Mouse (Mus musculus) B cell, adult 2 months (primary cell): ENCODE data around the gene Mymx.

Experiments
- DNase-seq, 2 experiments: peaks; one replicate each; pipeline ENCODE4 v3.0.0; 2022

The Mymx gene

DNA sequence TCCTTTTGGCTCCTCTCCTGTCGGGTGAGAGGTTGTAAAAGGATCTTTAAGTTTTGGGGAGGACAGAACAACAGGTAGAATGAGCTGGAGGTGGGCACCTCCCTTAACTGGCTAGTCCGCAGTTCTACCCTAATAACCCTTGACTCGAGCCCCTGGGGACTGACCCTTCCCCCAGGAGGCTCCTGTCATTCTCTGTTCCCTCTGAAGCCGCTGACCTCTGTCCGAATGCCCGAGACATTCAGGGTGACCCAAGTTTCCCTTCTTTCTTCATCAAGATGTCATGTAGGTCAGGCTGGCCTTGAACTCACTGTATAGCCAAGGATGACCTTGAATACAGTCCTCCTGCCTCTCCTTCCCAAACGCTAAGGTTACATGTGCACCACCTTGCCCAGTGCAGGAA, 13.5 kb downstream of the Mymx start:
- no peak for DNase-seq

DNA sequence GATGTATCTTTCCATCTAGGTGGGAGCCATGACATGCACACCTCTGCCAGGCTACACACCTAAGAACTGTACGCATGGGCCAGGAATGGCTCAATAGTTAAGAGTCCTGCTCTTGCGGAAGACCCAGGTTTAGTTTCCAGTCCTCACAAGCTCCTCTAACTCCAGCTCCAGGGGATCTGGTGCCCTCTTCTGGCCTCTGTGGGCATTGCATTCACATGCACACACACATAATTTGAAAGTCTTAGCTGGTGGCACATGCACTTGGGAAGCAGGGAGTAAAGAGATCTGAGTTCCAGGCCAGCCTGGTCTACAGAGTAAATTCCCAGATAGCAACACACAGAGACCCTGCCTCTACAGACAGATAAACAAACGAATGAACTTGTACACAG, 15.5 kb downstream of the Mymx start:
- peak in 1 of 2 experiments; percentile 43 for DNase-seq

DNA sequence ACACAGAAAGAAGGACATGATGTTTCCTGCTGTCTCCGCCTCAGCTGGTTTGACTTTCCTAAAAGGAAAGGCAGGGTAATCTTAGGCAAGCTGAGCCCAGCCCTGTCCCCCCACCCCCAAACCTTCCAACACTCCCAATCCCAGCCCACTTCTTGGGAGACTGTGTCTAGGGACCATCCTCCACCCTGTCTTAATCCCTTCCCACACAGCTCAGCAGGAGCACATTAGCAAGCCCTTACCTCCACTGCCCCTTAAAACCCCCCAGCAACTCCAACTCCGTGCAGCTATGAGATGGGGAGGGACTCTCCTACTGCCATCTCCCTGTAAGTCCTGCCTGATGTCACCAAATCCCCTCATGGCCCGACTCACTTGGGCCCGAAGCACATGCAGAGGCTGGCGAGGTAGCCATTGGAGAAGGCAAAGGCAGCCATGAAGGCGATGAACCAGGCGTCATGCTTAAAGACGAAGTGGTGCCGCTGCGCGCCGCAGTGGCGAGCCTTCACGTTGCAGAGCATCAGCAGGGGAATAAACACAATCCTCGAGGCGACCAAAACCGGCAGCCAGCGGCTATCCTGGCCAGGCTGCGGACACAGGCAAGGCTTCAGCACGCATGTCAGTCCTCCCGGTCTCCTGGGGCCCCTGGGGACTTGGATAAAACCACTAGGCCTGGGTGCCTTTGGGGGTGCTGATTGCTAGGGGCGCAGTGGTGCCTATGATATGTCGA, 16.0 kb downstream of the Mymx start:
- no peak for DNase-seq

DNA sequence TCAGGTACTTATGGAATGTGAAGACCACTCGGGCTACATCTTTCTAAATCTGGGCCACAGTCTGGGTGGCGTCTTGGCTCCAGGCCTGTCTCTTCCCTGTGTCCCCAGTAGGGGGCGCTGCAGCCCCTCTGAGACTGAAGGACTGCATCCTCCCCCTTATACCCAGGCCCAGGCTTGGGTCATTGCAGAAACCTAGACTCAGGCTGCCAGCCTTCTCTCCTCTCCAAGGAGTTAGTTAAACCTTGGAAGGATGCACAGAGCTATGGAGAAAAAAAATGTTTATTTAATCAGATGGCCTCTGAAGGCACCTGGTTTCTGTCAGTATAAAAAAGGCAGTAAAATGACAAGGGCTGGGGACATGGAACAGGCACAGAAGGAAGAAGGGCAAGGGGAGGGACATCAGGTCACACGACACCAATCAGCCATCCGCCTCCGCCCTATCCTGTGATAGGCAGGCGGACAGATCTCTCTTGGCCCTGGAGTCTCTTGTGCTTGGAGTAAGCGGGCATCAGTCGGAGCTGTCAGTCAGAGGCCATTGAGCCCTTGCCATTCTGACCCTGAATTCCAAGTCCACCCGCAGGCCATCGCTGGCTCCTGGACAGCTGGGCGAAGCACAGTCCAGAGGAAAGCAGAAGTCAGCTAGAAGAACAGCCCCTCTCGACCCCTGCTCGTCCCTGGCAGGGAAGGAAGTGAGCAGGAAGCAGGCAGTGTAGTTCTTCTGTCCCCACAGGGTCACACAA, 16.8 kb downstream of the Mymx start:
- DNase-seq = peak; percentile 86 to 87

DNA sequence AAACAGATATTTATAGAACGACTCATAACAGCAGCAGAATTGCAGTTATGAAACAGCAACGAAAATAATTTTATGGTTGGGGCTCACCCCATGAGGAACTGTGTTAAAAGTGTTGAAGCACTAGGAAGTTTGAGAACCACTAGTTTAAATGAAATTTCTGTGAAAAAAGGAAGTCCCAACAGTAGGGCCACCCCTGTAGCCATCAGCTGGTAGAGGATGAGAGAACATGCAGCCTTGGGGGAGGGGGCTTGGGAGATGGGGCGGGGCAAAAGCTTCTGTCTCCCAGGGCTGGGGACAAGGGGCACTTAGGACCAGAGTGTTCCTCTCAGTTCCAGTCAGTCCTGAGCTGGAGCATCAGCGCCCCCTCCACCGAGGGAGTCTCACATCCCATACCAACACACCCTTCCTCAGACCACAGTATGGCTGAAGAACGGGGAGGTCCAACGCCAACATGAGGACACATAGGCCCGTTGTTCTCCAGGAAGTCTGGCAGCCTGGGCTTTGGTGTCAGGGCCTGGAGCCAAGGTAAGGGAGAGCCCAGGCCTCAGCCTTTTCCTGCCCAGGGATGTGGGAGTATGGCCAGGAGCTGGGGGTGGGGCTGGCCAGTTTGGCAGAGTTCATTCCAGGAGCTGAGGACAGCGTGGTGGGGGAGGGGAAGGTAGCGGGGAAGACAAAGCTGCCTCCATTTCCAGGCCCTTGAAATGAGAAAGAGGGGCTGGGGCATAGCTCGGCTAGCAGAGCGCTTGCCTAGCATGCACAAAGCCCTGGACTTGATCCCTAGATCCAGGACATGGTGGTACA, 17.6 kb downstream of the Mymx start:
- no peak for DNase-seq

DNA sequence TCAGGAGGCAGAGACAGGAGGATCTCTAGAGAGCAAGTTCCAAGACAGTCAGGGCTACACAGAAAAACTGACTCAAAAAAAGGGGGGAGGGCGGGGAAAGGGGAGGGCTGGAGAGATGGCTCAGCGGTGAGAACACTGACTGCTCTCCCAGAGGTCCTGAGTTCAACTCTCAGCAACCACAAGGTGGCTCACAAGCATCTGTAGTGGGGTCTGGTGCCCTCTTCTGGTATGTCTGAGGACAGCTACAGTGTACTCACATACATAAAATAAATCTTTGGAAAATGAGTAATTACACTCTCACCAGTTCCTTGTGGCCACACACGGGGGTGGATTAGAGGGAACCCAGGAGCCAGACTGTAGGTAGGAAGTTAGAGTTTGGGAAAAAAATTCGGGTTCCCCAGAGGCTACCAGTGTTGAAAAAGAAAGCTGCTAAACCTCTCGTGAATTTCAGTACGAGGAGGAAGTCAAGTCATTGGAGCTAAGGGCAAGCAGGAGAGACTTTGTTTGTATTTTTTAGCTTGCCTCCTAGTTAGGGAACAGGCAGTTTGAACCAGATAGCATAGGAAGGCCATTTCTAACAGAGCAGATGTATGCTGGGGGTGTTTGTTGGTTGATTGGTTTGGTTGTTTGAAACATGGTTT, 19.1 kb downstream of the Mymx start:
- DNase-seq = peak; percentile 52 to 59

DNA sequence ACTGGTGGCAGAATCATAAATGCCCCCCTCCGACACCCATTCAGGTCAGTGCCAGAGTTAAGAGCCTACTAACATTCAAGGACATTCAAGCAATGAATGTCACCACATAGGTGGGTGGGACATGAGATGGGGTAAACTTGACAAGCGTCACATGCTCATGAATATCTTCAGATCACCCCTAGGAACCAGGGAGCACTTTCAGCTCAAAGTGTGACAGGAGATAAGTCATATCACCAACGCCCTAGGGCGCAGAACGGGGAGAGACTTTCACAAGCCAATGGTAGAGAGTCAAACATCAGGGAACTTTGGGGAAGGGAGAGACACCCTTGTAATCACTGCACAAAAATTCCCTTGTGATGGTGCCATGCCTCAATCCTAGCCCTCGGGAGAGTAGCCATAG, 19.7 kb downstream of the Mymx start:
- DNase-seq = no peak

DNA sequence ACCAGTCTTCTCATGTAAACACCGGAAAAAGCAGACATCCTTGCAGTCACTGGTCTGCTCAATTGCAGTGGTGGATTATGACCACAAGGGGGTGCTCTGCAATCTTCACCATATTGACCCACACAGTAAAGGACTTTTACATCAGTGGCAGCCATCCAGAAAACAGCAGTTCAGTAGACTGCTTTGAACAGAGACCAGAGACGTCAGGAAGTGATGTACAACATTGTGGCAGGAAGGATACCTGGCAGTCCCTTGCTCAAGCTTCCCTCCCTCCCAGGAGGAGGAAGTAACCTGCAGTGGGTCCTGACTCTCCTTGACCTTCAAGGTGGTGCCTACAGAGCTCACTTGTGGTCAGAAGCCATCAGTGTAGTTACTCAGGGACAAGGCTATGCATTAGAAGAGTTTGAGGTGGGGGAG, 20.3 kb downstream of the Mymx start:
- DNase-seq = peak; percentile 80 to 82

DNA sequence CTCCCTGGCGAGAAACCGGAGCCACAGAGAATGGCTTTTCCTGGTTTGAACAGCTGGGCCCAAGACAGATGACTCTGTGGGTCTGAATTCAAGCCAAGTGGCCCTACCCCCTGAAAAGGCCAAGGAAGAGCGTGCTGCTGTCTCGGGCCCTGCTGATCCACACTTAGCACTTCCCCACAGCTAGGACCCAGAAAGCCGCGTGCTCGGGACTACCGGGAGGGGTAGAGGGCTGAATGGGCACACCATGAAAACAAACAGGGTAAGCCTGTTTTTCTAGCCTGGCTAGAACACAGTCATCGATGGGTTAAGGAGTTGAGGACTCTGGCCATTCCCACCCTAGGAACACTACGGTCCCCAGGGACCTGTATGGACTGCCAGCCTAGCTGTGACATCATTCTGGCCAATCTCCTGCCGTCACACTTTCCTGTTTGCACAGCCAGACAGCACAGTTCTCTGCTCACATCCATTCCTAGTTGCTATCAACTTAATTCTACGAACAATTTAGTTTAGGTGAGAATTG, 20.9 kb downstream of the Mymx start:
- DNase-seq = no peak

DNA sequence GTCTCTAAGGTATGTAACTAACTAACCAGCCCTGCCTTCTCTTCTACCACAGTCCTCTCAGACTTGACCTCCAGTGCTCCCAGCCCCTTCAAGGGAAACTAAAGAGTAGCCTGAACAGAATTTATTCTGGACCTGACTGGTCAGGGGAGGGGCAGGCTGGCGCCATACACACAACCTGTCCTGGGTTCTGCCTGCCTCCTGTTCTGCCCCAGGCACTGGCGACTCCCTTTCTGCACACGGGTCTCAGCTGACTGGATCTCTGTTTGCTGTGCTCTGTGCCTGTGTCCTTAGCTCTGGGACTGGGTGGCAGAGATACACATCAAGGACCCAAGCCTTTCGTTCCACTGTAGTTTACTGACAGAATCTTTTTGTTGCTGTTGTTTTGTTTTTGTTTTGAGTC, 22.3 kb downstream of the Mymx start:
- no peak for DNase-seq

DNA sequence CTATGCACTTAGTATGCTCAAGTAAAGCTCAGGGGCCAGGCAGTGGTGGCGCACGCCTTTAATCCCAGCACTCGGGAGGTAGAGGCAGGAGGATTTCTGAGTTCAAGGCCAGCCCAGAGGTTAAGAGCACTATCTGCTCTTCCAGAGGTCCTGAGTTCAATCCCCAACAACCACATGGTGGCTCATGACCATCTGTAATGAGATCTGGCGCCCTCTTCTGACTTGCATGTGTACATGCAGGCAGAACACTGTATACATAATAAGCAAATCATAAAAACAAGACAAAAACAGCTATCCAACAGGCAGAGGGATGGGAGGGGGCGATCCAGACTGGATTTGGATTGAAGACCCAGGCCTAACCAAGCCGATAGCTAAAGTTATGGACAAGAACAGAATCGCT, 23.1 kb downstream of the Mymx start:
- peak; percentile 48 to 51 for DNase-seq

DNA sequence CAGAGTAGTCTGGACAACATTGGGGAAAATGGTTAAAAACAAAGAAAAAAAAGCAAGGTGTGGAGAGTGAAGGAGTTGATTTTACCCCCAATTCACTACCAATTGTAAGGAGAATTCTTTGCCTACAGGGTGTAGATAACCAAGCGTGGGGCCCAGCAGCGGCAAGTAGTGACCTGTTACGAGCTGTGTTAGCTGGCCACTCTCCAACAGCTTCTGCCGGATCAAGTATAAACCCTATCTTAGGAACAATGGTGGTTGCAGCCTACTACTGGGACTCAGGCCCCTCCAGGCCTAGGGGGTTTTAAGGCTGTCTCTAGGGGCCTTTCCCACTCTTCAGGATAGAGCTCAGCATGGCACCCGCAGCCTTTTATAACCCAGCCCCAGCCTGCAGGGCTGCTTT, 23.7 kb downstream of the Mymx start:
- no peak for DNase-seq

DNA sequence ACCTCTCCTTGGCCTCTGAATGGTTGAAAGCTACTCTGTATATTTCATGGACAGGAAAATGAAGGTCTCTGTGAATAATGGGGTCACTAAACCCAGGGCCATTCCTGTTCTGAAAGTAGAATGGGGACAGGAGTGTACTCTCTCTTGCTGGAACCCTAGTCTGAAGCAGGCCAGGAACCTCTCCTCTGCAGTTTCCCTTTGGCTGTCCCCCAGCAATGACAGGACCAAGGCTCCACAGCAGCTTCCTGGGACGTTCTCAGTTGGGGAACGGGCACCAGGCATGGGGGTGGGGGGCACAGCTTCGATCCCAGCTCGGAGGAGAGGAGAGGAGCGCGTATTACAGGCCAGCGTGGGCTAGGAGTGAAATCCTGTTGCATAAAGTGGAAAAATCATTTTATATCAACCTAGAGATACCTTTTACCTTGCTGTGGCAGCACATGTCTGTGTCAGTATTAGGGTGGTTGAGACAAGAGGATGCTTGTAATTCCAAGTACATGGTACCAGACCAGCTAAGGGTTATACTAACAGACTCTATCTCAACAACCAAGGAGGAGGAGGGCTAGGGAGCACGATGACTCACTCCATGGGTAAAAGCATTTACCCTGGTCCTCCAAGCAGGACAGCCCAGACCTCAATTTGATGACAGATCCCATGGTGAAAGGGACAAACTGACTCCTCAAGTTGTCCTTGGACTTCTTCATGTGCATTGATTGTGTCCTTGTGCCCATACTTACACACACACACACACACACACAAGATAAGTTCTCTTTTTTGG, 26.6 kb downstream of the Mymx start:
- no peak for DNase-seq

DNA sequence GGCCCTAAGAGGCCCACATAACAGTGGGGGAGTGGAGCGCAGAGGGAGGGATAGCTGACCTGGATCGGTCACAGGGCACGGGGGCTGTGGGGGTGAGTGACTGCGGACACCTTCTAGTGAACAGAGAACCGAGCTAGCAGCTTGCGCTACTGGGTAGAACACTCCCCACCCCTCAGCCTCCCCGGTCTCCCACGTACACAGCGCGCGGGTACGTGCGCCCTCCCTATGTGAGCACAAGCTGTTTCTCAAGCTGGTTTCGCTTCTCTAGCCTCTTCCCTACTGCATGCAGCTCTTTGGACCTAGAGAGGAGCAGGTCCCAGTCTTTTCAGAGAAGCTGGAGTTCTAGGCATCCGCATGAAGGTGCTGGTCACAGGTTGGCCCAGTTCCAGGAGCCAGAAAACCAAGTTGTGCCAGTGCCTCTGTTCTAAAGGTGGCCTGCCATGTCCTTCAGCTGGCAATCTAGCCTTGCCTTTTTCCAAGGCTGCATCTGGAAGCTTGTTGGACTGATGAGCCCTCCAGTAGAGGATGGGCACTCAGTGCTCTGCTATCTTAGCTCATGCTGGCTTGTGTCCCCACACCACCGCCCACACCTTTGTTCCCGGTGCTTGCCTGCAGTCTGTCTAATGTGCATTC, 27.7 kb downstream of the Mymx start:
- peak; percentile 72 to 73 for DNase-seq

DNA sequence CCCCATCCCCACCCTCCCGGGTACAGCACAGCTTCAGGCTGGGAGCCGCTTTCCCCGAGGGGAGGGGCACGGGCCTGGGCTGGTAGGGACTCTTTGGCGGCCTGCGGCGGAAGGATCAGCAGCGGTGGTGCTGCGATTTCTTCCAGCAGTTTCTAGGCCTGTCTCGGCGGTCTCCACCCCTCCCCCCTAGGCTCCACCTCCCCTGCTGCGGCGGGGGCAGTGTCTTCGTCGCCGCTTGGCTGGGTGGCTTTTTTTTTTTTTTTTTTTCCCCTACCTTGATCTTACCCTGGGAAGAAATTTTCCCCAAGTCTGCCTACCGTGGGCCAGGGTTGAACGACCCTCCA, 28.1 kb downstream of the Mymx start:
- DNase-seq = peak; percentile 92

DNA sequence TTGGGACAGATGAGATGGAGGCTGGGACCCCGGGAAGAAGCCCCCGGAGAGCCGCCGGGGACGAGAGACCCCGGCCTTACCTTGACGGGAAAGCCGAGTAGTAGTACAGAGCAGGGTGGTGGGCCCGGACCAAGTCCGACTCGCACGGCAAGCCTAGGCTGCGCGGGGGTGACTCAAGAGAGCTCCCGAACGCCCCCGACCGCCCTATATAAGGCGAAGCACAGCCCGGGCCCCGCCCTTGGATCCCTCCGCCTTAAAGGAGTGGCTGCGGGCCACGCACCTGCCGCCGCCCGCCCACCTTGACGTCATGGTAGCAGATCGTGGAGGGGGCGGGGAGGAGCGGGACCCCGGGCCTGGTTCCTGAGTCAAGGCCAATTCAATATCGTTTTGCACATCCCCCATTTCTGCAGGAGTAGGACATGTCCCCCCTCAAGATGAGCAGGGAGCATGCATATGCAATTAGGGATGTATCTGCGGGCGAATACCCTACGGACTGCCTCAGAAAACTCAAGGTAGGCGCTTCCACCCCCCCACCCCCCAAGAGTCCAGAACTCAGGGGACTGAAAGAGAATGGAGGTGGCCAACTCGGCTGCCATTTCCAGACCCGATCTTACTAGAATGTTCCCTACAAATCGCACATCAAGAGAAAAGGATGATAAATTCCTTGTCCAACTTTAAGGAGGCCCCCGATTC, 28.7 kb downstream of the Mymx start, which contains the start of gene Hsp90ab1:
Gene Hsp90ab1 (minus strand): TSS at position 185 of the 693 bp plus-strand sequence.
- DNase-seq = peak; percentile 100

DNA sequence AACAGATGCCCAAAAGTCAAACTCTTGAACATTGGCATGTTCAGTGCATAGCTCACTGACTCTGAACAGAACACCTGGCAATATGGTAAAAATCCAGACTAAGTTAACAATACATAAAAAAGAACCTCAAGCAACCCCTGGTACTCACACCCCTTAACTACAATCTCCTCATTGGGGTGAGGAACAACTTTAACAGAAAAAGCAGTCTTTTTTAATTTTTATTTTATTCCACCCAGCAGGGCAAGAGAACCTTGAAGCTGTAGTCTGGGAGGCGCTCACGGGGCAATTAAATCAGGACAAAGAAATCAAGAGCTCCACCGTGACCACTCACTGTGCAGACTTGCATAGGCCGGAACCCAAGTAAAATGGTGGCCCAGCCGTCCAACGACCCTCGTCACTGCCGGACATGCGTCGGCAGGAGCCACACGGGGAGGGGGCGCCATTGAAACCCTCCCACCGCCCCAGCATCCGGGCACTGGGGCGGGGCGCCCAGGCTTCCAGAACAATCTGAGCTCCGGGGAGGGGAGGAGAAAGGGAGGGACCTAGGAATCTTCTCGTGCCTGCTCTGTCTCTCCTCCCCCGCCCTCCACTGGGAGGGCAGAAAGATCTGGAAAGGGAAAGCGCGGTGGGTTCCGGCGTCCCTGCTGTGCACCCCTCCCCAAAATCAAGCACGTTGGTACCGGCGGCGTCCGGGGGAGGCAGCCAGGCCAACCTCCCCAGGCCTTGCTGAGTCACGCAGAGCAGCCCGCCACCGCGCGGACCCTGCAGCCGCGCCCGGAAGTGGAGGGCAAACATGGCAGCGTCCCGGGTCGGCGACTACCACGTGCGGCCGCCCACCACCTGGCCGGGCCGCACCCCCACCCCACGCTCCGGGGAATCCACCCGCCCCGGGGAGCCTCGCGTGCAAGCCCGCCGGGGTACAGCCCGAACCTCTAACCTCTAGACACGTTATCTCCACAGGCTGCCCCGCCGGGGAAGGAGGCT, 29.5 kb downstream of the Mymx start:
- DNase-seq = peak in 1 of 2 experiments; percentile 76

DNA sequence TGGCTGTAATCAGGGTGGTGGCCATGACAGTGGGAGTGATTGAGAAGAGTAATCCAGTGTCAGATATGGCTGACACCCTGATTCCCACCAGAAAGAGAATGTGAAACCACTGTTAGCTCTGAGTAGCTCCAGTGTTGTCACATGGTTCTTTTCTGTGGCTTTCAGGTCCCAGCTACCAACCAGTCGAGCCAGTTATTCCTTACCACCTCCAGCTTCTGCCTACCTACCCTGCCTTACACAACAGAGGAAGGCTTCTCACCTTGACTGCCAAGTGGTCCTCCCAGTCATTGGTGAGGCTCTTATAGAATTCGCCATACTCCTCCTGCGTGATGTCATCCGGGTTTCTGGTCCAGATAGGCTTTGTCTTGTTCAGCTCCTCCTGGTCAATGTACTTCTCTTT, 31.9 kb downstream of the Mymx start:
- no peak for DNase-seq

DNA sequence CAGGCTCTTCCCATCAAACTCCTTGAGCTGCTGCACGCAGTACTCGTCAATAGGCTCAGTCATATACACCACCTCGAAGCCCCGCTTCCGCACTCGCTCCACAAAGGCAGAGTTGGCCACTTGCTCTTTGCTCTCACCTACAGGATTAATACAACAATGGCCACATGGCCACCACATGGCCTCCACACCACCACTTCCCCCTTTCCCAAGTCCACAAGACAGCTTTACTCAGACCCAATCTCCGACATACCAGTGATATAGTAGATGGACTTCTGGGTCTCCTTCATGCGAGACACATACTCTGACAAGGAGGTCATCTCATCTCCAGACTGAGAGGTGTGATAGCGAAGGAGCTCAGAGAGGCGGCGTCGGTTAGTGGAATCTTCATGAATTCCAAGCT, 32.9 kb downstream of the Mymx start:
- DNase-seq = no peak

DNA sequence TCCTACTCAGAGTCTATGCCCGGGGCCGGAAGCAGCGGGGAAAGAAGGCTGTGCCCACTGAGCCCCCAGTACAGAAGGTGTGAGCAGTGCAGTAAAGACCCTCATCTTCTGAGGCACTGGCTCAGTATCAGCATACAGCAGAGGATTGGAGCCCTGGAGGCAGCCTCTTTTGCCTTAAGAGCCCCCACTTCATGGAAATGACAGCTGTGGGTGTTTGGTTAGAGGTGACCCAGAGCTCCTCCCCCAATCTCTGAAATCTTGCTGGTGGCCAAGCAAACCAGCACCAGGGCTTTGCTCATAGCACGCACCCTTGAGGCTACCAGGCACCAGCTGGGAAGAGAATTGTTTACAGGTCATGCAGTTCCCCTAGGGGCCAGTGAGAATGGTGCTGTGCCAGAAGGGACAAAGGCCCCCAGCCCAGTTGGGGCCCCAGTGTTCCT, 34.7 kb downstream of the Mymx start:
- no peak for DNase-seq
